Mouse (Mus musculus) kidney, adult 9 months (tissue): ENCODE data around the gene Fat3.

Experiments used
- DNase-seq: peaks from one replicate; pipeline ENCODE4 v3.0.0; 2022

Gene Fat3

GRCm38 (mm10) chr9:16501186-16501711 is at the start of gene Fat3:
Gene Fat3, minus strand, starts transcription at chr9:16501285.
- DNase-seq, result no peak

- DNase-seq, result no peak
Observed at GRCm38 (mm10) chr9:16532884-16533283, 31.8 kb upstream of the Fat3 start.

GRCm38 (mm10) chr9:16517543-16517942 is 16.5 kb upstream of the Fat3 start:
- no peak for DNase-seq

GRCm38 (mm10) chr9:16512005-16512404 is 10.9 kb upstream of the Fat3 start:
- no peak for DNase-seq

- DNase-seq, result no peak
Observed at GRCm38 (mm10) chr9:16503776-16504175, 2.7 kb upstream of the Fat3 start.

- DNase-seq, result no peak
Observed at GRCm38 (mm10) chr9:16502673-16503343, 1.7 kb upstream of the Fat3 start.

GRCm38 (mm10) chr9:16501990-16502672 is 1.0 kb upstream of the Fat3 start:
- DNase-seq, result no peak

GRCm38 (mm10) chr9:16500382-16501185 is 501 bp downstream of the Fat3 start:
- DNase-seq, result no peak

- no peak for DNase-seq
Observed at GRCm38 (mm10) chr9:16499621-16500381, 1.3 kb downstream of the Fat3 start.

- DNase-seq, result no peak
Observed at GRCm38 (mm10) chr9:16498876-16499275, 2.2 kb downstream of the Fat3 start.

- DNase-seq, result no peak
Observed at GRCm38 (mm10) chr9:16497361-16497760, 3.7 kb downstream of the Fat3 start.

GRCm38 (mm10) chr9:16496331-16496730 is 4.8 kb downstream of the Fat3 start:
- DNase-seq, result no peak

GRCm38 (mm10) chr9:16489661-16490060 is 11.4 kb downstream of the Fat3 start:
- no peak for DNase-seq

- no peak for DNase-seq
Observed at GRCm38 (mm10) chr9:16487565-16487964, 13.5 kb downstream of the Fat3 start.

- no peak for DNase-seq
Observed at GRCm38 (mm10) chr9:16486229-16486628, 14.9 kb downstream of the Fat3 start.

GRCm38 (mm10) chr9:16485173-16485572 is 15.9 kb downstream of the Fat3 start:
- no peak for DNase-seq

- no peak for DNase-seq
Observed at GRCm38 (mm10) chr9:16484765-16485164, 16.3 kb downstream of the Fat3 start.

- DNase-seq, result no peak
Observed at GRCm38 (mm10) chr9:16461491-16461890, 39.6 kb downstream of the Fat3 start.

GRCm38 (mm10) chr9:16460591-16460990 is 40.5 kb downstream of the Fat3 start:
- DNase-seq, result no peak

- DNase-seq, result no peak
Observed at GRCm38 (mm10) chr9:16441930-16442329, 59.2 kb downstream of the Fat3 start.

GRCm38 (mm10) chr9:16440638-16441037 is 60.4 kb downstream of the Fat3 start:
- no peak for DNase-seq

- DNase-seq, result no peak
Observed at GRCm38 (mm10) chr9:16439941-16440340, 61.1 kb downstream of the Fat3 start.

GRCm38 (mm10) chr9:16437805-16438204 is 63.3 kb downstream of the Fat3 start:
- no peak for DNase-seq
